Mouse (Mus musculus) splenic B cell, adult 2 months (primary cell): Measurements from ENCODE around the gene Myrf.
"Not testable (repeated sequence)": the region's sequence is repeated elsewhere in the genome, so short reads cannot be mapped to it uniquely, and the experiment has no call there.

Source experiments
- DNase-seq: peaks from one replicate; pipeline ENCODE4 v3.0.0-alpha.2; 2011; ENCODE audit warnings: low read depth, low spot score
- H3K27me3 ChIP-seq: 2 replicates; pipeline ENCODE4 v1.6.1; 2012; ENCODE audit warnings: mild to moderate bottlenecking, low read length, moderate library complexity, mixed read lengths; ENCODE audit not compliant: control insufficient read depth, poor library complexity, insufficient read depth, severe bottlenecking
- H3K36me3 ChIP-seq: 2 replicates; pipeline ENCODE4 v1.6.1; 2012; ENCODE audit warnings: mild to moderate bottlenecking, low read length, moderate library complexity, mixed read lengths; ENCODE audit not compliant: control insufficient read depth, poor library complexity, insufficient read depth, severe bottlenecking

Gene Myrf

GRCm38 (mm10) chr19:10184096-10184495 lies 56.5 kb downstream of the Myrf start:
- Histone ChIP-seq H3K36me3 (no peaks in the 10 kb centered on the region), H3K27me3 (no peaks in the 10 kb centered on the region)
- no peak for DNase-seq

GRCm38 (mm10) chr19:10183299-10183983 lies 57.1 kb downstream of the Myrf start:
- no peaks in the 10 kb centered on the region for H3K36me3 ChIP-seq
- DNase-seq = peak; percentile 22
- H3K27me3 ChIP-seq = no peaks in the 10 kb centered on the region

GRCm38 (mm10) chr19:10182670-10183298 lies 57.8 kb downstream of the Myrf start, which contains the start of gene Fads1:
Gene Fads1, plus strand, starts transcription at chr19:10182888.
- peak; percentile 78 for DNase-seq
- H3K36me3 ChIP-seq = no peaks in the 10 kb centered on the region

GRCm38 (mm10) chr19:10182142-10182541 lies 58.4 kb downstream of the Myrf start:
- Histone ChIP-seq H3K36me3 (no peaks in the 10 kb centered on the region), H3K27me3 (no peaks in the 10 kb centered on the region)
- DNase-seq = no peak

More at GRCm38 (mm10) chr19:10182670-10183298, 57.8 kb downstream of the Myrf start, which contains the start of gene Fads1:
- no peaks in the 10 kb centered on the region for H3K27me3 ChIP-seq

GRCm38 (mm10) chr19:10181225-10181624 lies 59.3 kb downstream of the Myrf start:
- Histone ChIP-seq H3K27me3 (no peaks in the 10 kb centered on the region), H3K36me3 (no peaks in the 10 kb centered on the region)
- no peak for DNase-seq

- no peak for DNase-seq
- Histone ChIP-seq H3K36me3 (no peaks in the 10 kb centered on the region), H3K27me3 (no peaks in the 10 kb centered on the region)
Observed at GRCm38 (mm10) chr19:10176941-10177372, 63.6 kb downstream of the Myrf start.

- no peak for DNase-seq
- H3K27me3 ChIP-seq = no peaks in the 10 kb centered on the region
- H3K36me3 ChIP-seq = no peaks in the 10 kb centered on the region
Observed at GRCm38 (mm10) chr19:10176477-10176876, 64.1 kb downstream of the Myrf start.

- no peak for DNase-seq
- Histone ChIP-seq H3K27me3 (no peaks in the 10 kb centered on the region), H3K36me3 (no peaks in the 10 kb centered on the region)
Observed at GRCm38 (mm10) chr19:10174956-10175355, 65.6 kb downstream of the Myrf start.

GRCm38 (mm10) chr19:10173844-10174539 lies 66.6 kb downstream of the Myrf start:
- peak; percentile 38 for DNase-seq
- H3K27me3 ChIP-seq = no peaks in the 10 kb centered on the region
- no peaks in the 10 kb centered on the region for H3K36me3 ChIP-seq

- DNase-seq = peak; percentile 13
- Histone ChIP-seq H3K27me3 (no peaks in the 10 kb centered on the region), H3K36me3 (no peaks in the 10 kb centered on the region)
Observed at GRCm38 (mm10) chr19:10173116-10173718, 67.3 kb downstream of the Myrf start.

GRCm38 (mm10) chr19:10171846-10172245 lies 68.7 kb downstream of the Myrf start:
- Histone ChIP-seq H3K27me3 (no peaks in the 10 kb centered on the region), H3K36me3 (no peaks in the 10 kb centered on the region)
- DNase-seq = peak; percentile 9

GRCm38 (mm10) chr19:10171359-10171758 lies 69.2 kb downstream of the Myrf start:
- no peak for DNase-seq
- Histone ChIP-seq H3K27me3 (no peaks in the 10 kb centered on the region), H3K36me3 (no peaks in the 10 kb centered on the region)

GRCm38 (mm10) chr19:10170466-10170865 lies 70.1 kb downstream of the Myrf start:
- no peaks in the 10 kb centered on the region for H3K36me3 ChIP-seq
- DNase-seq = no peak
- no peaks in the 10 kb centered on the region for H3K27me3 ChIP-seq

GRCm38 (mm10) chr19:10169692-10170330 lies 70.7 kb downstream of the Myrf start:
- H3K27me3 ChIP-seq, DNase-seq, H3K36me3 ChIP-seq: not testable (repeated sequence)
